Mouse (Mus musculus) gastrocnemius, postnatal 36 days (tissue): Measurements from ENCODE around the gene 4931440F15Rik. TPM values are rescaled to one million over a fixed set of nuclear protein-coding genes. Genes with fewer than 3 reads are reported as not detected.
"Not testable (repeated sequence)": the region's sequence is repeated elsewhere in the genome, so short reads cannot be mapped to it uniquely, and the experiment has no call there.

Experiments
- DNase-seq, 2 experiments: peaks; one replicate each; pipeline ENCODE4 v3.0.0; 2022
- intact Hi-C: fragments of 180-260 bp; cut with DNase I; formaldehyde crosslinking; loops from one replicate; pipeline ENCODE4 v1.15.1; 2025
- long read RNA-seq, 2 experiments: library from polyadenylated mRNA; stranded (forward); transcript quantifications; one replicate each; pipeline ENCODE4 v2.0.0; 2021
- total RNA-seq, 2 experiments: library from RNA; stranded (reverse); gene quantifications; 2 replicates each; pipeline ENCODE4 v1.2.3; 2021

Gene 4931440F15Rik
- total RNA-seq, result 1 to 10 TPM; 2.2 to 2.6 TPM
- long read RNA-seq, experiment 1, partial matches to known transcripts, result 0 of 1 reads
- long read RNA-seq, experiment 1, other reads (novel, unspliced or antisense), result 0 of 1 reads
- long read RNA-seq, experiment 2, result 0 reads

DNA sequence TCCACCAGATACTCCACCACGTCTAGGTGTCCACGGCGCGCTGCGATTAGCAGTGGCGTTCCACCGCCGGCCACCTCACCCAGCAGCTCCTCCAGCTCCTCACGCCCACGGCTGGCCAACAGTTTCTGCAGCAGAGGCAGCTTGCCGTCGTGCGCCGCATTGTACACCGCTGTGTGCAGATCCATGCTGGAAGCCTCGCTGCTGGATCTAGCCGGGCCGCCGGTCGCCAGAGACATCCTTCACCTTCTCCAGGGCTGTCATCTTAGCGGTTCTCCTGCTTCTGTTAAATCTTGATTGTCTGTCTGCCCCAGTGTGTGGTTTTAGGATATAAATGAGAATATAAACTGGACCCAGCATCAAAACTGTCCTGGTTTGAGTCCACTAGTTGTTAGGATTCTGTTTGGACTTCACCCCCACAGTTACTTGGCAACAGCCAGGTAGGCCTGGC, at the start of gene 4931440F15Rik:
Gene 4931440F15Rik (minus strand): TSS at position 398 of the 448 bp plus-strand sequence.
- DNase-seq, intact Hi-C loops: not testable (repeated sequence)

DNA sequence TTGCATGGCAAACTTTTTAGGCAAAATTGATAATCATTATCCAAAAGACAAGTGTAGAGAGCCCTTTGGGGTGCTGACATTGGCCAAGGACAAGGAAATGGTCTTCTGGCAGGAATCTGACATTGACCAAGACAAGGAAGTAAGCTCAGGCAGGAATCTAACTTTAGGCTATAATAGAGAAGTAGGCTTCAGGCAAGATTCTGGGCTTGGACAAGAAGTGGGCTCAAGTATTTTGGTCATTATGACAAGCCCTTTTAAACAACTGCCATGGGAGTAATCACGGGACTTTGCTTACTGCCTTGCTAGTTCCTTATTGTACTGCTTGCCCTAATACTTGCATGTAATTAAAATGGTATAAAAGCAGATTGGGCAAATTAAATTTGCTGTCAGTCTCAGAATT, 49.3 kb upstream of the 4931440F15Rik start:
- DNase-seq, intact Hi-C loops: not testable (repeated sequence)

DNA sequence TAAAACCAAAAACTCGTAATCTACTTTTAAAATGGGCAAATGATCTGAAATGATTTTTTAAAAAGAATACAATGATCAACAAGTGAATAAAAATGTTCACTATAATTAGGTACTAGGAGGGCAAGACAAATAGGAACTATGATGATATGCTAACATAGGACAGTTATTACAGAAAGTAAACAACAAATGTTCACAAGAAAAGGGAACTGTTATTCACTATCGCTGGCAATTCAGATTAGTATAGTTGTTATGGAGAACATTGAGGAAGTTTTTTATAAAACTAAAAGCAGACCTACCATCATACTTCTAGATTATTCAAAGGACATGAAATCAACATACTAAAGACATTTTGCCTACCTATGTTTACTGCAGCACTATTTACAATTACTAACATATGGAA, 44.7 kb upstream of the 4931440F15Rik start:
- intact Hi-C loops, result no loop called here
- DNase-seq, result no peak

DNA sequence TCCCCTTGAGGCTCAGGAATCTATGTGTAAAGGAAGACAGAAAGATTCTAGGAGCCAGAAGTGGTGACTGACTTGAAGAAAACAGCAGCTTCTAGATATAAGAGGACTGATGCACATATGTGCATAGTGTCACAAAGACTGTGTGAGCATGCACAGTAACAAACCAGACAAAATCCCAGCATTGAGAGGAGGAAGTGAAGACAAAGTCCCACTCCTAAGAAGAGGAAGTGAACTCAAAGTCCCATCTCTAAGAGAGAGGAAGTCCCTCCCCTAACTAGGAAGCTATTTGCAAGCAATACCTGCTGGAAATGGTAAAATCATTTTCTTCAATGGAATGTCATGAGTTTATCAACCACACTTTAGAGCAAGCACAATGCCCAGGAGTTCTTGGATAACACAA, 38.8 kb upstream of the 4931440F15Rik start:
- intact Hi-C loops, result no loop called here

DNA sequence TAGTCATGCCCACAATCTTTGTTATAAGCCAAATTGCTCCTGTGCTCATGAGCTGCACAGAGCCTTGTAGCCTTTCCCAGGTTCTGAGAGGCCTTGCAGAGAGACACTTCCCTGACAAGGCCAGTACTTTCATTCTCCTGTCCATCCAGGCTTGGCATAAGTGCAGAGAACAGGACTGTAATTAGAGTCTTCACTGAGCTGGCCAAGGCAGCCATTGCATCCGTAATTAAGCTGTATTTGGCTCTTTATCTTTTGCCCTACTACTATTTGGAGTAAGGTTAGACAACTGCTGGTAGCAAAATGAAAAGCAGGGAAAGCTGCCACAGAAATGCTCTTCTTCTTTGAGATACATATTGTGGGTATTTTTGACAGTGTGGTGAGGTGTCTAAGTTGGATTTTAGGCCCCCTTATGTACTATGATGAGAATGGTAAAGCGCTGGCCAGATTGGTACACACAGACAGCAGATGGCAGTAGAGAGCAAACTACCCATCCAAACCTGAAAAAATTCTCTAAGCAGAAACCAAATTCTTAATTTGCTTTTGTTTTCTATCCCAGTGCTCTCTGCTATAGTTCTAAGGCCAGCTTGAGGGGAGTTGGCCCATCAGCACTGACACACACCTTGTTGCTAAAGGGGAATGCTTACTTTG, 36.4 kb upstream of the 4931440F15Rik start:
- no peak for DNase-seq
- intact Hi-C loops, result loop anchor here (2.0 kb wide), 1 partner anchor 23 kb away; no protein-coding TSS in a partner anchor

More for the DNA sequence above, 38.8 kb upstream of the 4931440F15Rik start:
- no peak for DNase-seq

DNA sequence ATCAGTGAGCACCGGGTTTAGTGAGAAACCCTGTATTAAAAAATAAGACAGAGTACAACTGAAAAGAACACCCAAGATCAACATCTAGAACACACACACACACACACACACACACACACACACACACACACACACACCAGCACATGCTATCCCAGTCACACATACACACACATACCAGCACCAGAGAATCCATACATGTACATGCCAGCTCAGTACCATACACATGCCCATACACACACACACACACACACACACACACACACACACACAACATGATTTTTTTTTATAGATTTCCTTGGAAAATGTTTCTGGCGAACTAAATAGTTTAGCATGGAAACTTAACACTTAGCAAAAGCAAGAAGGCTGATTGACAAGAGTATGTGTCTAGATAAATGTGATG, 35.6 kb upstream of the 4931440F15Rik start:
- DNase-seq, result no peak
- intact Hi-C loops, result no loop called here

DNA sequence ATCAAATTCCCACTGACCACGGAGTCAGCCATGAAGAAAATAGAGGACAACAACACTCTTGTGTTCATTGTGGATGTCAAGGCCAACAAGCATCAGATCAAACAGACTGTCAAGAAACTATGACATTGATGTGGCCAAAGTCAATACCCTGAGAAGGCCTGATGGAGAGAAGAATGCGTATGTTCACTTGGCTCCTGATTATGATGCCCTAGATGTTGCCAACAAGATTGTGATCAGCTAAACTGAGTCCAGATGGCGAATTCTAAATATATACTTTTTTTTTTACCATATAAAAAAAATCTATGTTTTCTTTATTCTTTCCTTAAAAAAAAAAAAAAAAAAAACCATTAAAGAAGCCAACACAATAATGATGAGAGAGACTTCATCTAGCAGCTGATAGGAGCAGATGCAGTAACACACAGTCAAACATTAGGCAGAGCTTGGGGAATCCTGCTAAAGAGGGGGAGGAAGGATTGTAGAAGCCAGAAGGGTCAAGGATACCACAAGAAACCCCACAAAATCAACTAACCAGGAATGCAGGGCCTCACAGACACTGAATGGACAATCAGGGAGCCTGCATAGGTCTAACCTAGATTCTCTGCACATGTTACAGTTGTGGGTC, 15.2 kb upstream of the 4931440F15Rik start:
- DNase-seq, result no peak
- intact Hi-C loops, result no loop called here

DNA sequence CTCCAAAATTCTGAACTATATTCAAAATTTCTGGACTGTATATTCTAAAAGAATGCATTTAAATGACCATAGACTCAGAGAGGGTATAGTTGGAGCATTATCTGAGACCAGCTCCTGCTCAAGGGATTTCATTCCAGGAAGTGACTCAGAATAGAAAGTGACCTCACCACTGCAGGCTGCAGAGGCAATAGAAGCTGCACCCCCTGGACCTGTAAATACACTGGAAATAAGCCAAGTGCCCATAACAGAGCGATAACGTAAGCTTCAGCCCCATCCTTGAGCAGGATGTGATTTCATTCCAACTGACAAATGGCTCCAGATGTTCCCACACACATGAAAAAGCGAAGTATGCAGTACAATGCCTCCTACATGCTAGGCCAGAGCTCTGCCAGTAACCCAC, 14.3 kb upstream of the 4931440F15Rik start:
- no peak for DNase-seq
- intact Hi-C loops, result no loop called here

DNA sequence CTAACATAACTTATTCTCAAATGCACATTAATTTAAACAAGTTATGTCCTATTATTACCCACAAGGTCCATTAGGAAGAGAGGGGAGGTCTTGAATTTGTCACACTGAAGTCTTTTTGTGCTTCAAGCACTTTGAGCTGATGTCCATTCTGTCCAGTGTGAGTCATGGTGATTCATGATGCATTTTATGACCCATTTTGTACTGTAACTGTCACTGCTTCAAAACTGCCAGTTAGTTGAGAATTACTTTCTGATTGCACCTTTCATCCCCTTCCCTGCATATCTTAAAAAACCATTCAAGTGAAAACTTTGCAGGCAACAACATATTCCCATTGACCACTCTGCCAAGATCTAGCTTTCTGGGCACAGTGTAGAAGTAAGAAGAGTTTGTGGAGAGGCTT, 11.6 kb upstream of the 4931440F15Rik start:
- DNase-seq, result no peak
- intact Hi-C loops, result no loop called here

DNA sequence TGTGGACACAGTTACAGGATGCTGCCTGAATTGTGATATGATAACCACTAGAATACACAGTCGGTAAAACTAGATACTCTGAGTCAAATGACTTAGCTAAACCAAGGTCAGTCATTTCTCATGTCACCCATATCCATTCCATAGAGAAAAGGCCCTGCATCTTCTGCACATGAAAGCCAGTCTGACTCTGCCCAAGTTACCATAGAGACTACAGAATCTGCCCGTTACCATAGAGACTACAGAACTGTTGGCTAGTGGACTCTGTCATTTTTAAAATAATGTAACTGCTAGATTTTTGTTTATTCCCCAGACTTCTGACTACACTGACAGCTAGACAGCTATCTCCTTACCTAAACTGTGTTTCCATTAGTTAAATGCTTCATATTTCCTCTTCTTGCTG, 2.3 kb upstream of the 4931440F15Rik start:
- DNase-seq, result no peak
- intact Hi-C loops, result no loop called here

DNA sequence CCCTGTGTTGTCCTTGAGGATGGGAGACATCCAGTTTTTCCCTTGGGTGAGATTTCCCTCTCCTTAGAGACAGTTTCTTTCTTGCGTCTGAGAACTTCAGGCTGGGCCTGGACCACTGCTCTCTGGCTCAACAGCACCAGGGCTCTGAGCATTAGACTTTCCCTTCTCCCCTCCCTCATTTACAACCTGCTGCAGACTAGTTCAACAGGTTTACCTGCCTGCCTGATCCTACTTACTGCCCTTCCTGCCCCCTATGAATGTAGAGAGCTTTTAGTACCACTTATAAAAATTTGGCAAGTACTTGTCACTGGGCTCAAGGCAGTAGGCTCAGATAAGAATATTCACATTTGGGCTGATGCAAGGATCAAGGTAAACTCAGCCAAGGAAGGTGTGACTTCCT, 533 bp upstream of the 4931440F15Rik start:
- no peak for DNase-seq
- intact Hi-C loops, result no loop called here

DNA sequence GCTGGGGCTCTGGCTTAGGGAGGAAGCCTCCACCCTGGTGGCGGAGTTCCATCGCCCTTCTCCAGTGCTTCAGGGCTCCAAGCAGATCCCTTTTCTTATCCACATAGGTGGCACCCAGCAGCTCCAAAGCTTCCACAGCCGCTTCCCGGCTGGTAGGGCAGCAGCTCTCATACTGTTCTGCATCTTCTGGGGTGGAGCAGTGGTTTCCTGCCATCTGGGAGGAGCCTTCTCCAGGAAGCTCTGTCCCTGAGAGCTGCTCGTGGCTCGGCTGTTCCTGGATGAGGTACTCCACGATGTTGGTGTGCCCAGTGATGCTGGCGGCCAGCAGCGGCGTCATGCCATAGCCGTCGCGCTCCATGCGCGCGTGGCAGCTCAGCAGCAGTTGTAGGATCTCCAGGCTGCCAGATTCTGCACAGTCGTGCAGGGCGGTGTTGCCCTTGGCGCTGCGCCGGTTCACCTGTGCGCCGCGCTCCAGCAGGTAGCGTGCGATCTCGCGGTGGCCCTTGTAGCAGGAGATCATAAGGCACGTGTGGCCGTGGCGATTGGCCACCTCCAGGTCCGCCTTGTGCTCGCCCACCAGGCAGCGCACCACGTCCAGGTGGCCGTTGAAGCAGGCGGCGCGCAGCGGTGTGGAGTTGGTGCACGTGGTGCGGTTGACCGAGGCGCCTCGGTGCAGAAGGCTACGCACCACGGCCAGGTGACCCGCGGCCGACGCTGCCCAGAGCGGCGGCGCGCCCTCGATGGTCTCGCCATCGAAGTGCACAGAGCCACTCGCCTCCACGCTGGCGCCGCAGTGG, 796 bp downstream of the 4931440F15Rik start:
- intact Hi-C loops, DNase-seq: not testable (repeated sequence)

DNA sequence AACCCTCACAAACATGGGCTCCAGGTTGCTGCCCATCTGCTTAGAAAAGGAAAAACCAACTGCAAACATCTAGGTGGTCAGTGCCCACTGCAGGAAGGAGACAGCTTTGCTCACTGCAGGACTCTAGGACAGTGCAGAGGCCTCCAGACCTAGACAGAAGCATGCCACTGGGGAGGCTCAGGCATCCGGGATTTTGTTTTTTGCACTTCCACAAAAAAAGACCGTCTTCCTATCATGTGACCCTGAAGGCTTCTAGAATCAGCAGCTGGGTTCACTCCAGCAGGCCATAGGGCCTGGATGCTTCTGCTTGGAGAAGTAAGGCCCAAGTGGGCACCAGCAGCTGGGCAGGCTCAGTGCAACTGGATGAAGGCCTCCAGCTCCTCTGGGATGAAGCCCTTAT, 2.3 kb downstream of the 4931440F15Rik start:
- intact Hi-C loops, result no loop called here
- no peak for DNase-seq

DNA sequence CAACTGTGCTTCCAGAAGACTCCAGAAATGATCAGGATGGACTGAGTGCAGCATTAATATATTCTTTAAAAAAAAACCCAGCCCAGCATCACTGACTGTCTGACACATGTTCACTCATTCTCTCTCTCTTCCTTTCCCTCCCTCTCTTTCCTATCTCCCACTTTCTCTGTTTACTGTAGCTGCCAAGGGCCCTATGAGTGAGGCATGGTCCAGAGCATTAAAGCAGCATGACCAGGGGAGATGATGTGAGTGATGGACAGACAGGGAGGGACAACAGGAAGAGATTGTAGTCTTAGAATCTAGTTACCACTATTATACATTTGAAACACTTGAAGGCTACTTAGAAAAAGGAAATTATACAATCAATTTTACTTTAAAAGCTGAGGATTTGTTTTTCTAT, 9.8 kb downstream of the 4931440F15Rik start:
- intact Hi-C loops, result no loop called here

DNA sequence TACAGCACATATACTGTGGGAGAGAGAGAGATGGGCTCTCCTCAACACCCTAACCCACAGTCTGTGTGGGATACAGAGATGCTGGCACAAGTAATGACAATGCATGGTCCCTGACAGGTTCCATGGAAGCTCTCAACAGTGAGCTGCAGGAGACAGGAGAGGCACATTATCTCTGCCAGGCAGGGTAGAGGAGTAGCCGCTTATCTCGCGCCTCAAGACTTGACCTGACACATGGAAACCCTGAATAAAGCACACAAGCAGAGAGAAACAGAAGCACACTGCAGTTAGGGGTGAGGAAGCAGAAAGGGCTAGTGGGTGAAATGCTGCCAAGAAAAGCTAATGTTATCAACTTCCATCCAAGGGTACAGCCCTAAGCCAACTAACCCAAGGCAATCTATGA, 10.2 kb downstream of the 4931440F15Rik start:
- no peak for DNase-seq
- intact Hi-C loops, result no loop called here

More for the DNA sequence above, 9.8 kb downstream of the 4931440F15Rik start:
- DNase-seq, result no peak

DNA sequence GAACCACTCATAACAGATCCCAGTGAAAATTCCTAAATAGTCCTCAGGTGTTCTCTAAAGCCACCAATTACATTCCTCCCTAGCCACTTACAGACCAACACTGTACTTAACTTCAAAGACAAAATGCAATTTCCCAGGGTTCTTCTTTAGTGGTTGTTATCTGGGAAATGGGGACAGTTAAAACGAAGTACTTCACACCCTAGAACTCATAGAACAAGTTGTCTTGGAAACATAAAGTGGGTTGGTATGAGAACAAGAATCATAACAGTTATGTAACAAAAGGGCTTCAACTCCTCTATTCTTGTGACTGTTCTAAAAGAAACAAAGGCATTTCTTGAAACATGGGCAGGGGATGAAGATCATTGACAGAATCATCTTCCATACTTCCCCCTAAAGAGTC, 12.2 kb downstream of the 4931440F15Rik start:
- no peak for DNase-seq
- intact Hi-C loops, result no loop called here

DNA sequence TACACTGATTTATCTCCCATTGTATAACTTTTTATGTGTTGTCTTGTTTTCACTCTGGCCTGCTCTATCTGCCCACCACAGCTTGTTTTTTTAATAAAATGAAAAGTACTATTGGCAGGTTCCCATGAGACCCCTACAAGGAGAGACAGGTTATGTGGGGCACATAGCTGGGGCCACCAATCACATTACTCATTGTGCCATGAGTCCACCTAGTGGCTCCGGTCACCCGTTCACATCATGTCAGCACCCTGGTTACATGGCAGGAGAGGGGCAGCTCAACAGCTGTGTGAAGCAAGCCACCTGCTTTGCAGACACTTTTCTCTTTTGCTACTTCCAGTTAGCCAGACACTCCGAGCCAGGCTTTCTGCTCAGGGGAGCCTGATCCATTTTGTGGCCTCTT, 13.0 kb downstream of the 4931440F15Rik start:
- intact Hi-C loops, result no loop called here
- no peak for DNase-seq

DNA sequence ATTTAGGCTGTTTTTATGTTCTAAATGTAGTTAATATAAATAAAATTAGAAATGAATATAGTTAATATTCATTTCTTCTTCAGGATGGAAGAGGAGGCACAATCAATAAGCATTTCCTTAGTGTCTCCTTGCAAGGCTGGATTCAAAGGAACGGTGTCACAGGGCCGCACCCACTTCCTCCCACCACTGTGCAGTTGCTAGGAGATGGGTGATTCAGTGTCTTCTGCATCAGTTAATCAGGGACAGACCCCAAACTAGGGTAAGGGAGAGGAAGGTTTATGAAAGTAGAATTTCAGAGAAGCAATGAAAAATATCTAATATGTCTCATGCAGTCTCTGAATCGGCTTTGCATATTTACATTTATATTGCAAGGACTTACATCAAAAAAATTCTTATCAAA, 15.1 kb downstream of the 4931440F15Rik start:
- no peak for DNase-seq
- intact Hi-C loops, result no loop called here

DNA sequence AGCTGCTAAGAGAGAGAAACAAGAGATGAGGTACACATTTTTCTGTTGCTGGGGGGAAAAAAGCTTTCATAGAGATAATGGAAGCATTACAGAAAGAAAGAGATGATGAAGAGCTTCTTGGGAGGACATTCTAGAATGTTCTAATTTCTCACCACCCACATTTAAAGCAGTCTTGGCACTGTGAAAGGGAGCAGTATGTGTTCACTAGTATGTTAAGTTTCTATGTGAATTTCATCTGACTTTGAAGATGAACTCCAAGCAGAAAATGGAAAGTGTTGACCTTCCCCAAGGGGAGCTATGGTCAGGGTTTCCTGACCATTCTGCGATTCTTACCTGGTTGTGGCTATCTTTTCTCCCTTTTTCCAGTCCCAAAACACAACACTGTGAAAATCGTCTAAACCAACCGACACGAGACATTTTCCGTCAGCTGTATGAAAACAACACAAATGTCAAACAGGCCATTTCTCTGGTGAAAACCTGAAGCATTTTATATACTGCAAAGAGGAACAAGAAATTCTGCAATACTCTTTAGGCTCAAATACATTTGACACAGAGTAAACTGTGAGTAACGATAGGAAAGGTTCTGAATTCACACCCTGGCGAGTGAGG, 16.4 kb downstream of the 4931440F15Rik start:
- no peak for DNase-seq
- intact Hi-C loops, result loop anchor here (5.0 kb wide), 1 partner anchor 87 kb away; no protein-coding TSS in a partner anchor

DNA sequence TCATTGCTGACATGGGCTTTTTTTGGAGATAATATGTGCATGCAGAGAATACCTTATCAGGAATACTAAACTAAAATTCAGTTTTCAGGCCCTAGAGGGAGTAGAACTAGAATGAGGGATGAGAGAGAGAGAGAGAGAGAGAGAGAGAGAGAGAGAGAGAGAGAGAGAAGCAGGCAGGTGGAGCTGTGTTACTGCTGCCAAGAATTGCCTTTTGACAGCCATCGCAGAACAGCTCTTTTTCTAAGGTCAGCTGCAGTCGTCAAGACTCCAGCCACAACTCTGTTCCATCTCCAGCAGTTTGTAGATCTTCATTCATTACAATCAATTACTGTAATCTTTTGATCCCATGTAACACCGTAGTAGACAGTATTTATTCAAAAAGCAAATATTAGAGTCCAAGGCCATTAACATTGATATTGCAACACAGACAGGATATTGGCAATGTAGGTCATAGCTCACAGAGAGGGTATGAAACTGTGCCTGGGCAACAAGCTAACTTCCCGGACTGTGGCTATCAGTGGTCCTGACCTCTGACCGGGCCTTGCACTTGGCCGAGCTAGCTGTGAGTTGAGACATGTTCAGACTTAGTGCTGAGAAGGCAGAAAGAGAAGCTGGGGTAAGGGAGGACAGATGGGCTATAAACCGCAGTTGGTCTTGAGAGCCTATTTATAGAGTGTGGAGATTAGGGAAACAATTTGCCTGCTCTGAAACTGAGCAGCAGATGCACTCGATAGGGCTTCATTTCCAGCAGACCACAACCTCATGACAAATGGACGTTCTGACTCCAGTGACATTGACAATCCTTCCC, 17.1 kb downstream of the 4931440F15Rik start:
- intact Hi-C loops, result loop anchor here (5.0 kb wide), 1 partner anchor 86 kb away; no protein-coding TSS in a partner anchor
- DNase-seq, result peak; percentile 35 to 57
